Mouse (Mus musculus) layer of hippocampus, adult 11-12 months (tissue): ENCODE results near the gene Ttll10.

Experiments
- DNase-seq: peaks from one replicate; pipeline ENCODE4 v3.0.0; 2022; ENCODE audit warnings: low spot score

The Ttll10 gene

DNA sequence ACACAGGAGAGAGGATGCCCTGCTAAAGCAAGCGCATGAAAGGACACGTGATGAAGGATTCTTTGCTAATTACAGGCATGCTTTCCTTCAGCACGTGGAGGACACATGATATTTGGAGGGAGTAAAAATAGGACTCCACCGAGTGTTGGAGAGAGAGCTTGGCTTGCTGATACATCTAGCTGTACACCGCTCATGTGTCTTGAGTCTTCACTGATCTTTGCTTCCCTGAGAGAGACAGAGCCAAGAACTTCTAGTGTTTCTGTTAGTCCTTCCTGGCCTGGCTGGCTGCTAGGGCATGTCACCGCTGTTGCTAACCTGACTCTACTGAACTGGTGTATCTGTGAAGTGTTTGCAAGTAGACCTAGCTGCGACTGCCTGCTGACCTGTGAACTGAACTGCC lies 35.0 kb downstream of the Ttll10 start:
- DNase-seq = no peak

DNA sequence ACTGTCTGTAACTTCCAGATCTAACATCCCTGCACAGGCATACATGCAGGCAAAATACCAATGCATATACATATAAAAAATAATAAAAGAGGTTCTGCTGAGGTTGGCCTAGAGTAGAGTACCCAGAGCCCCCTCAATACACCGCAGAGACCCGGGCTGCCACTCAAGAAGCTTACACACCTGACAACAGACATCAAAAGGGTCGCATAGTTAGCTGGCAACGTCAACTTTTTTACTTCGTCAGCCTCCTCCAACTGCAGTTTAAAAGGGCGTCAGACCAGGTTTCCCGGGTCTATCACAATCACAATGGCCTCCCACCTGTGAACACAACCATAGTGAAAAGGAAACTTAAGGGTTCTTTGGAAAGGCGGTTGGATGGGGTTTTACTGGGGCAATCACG lies 35.7 kb downstream of the Ttll10 start:
- no peak for DNase-seq

DNA sequence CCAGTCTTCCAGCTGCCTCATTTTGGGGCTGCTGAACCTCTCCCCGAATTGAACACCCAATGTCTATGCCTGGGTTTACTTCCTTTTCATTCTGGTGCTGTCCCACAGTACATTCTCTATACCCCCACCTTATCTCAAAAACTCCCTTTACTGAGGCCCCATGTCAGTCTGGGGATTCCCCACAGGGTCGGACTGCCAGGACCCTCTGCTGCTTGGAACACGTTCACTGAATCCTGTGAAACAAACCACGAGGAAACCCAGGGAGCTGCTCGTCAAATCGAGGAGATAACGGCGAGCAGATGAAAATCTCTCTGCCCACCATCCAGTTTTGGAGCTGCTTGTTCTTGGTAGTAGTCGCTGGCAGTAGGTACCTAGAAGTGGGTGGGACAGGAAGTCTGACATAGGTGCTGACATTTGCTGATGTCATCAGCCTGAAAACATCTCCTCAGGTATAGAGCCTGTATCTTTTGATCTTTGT lies 37.2 kb downstream of the Ttll10 start:
- DNase-seq = no peak

DNA sequence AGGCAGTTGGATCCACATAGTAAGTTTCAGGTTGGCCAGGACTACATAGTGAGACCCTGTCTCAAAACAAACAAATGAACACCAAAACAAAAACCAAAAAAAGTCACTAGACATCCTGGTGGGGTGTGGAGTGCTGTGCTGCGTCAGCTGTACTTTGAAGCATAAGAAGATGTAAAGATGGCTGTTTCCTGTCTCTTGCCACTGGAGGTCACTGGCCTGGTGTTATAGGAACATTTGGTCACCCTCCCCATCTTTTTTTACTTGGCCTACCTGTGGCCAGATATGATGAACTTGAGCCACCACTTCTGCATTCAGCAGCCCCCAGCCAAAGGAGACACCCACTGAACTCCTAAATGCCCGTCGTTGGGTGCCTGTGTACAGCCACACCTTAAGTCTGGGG lies 37.8 kb downstream of the Ttll10 start:
- no peak for DNase-seq

DNA sequence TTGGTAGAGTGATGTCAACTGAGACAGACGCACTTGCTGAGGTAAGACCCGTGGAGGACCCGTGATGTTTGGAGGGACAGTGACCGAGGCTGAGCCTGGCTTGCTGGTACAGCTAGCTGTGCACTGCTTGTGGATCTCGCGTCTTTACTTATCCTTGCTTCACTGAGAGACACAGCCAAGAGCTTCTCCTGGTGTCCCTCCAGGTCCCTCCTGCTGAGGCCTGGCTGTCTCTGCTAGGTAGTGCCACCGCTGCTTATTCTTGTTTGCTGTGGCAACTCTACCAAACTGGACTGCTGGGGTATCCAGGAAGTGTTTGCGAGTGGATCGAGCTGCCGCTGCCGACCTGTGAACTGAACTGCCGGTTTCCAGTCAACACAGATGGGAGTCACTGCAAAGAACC lies 39.4 kb downstream of the Ttll10 start:
- no peak for DNase-seq

DNA sequence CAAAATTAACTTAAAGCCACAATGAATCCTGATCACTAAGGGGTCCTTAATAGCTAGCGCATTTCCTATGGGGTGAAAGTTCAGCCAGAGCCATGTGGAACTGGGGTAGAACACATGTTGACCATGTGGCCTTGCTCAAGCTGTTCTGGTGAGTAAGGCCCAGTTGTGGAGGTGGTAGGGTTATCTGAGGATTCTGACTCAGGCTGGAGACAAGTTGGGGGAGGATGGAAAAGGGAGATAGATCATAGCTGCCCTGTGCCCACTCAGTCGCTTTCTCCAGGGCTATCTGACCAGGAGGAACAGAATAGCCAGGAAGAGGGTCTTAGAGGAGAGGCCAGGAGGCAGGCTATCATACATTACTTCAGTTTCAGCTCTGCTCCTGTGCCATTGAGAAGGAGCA lies 44.8 kb downstream of the Ttll10 start:
- no peak for DNase-seq

DNA sequence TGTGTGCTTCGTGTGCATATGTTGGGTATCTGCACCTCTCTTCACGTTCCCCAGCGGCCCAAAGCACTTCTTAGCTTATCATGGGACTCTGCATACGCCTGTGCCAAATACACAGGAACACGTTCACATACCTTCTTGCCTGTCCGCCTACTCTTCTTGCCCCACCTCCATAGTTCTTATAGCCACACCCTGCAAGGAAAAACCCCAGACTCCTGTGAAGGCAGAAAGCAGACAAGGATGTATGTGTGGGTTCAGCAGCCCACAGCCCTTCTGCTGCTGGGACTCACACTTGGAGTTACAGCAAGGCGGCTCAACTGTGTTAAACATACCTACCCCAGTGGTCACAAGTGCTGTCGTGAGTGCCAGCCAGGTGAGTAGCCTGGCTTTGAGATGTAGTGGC lies 45.6 kb downstream of the Ttll10 start, which contains the start of gene Tnfrsf4:
TSS of gene Tnfrsf4 (plus strand) at position 207 of the 400 bp plus-strand sequence.
- no peak for DNase-seq

GRCm38 (mm10) chr4:156008369-156008768 lies 50.8 kb downstream of the Ttll10 start:
- DNase-seq = no peak

DNA sequence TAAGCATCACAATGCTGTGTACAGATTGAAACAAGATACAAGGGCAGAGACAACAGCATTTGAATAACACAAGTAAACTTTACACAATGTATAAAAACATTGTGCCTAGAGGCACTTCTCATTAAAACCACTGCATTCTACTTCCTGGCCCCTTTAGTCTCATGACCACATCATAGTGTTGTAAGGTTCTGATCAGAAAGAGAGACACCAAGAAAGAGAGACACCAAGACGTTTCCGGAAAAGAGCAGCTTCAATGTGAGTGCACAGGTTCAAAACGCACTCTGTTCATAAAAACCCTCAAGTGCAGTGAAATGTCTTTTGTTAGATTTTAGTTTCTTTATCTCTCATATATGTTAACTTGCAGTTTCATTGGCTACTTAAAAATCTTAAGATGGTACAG lies 55.1 kb downstream of the Ttll10 start:
- no peak for DNase-seq

GRCm38 (mm10) chr4:155993606-155994005 lies 65.6 kb downstream of the Ttll10 start:
- no peak for DNase-seq

- peak; percentile 98 for DNase-seq
Measured at GRCm38 (mm10) chr4:155992906-155993547, 66.2 kb downstream of the Ttll10 start.

- peak; percentile 89 for DNase-seq
Measured at GRCm38 (mm10) chr4:155992241-155992905, 66.8 kb downstream of the Ttll10 start, which contains the start of the genes B3galt6 and Sdf4. Gene B3galt6 (minus strand): TSS chr4:155992649. Gene Sdf4 (plus strand): TSS chr4:155992872.

DNA sequence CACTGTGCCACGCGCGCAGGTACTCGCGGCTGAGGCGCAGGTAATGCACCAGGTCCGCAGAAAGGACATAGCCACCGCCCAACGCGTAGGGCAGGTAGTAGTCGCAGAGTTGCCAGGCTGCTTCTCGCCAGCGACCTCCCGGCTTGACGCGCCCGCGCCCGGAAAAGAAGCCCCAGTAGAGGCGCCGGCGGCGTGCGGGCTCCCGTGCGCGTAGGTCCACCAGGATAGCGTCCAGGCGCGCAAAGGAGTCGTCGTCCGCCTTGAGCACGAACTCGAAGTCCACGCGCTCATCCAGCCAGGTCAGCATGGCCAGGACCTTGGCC lies 67.3 kb downstream of the Ttll10 start:
- no peak for DNase-seq

GRCm38 (mm10) chr4:155991211-155991907 lies 67.9 kb downstream of the Ttll10 start:
- no peak for DNase-seq
